Mouse (Mus musculus): ENCODE data around the gene Nanos3. TPM values are rescaled to one million over a fixed set of nuclear protein-coding genes. Genes with fewer than 3 reads are reported as not detected.

The Nanos3 gene
- polyA plus RNA-seq, 1 experiment: 0.54 TPM

GRCm38 (mm10) chr8:84178592-84178991, 6.4 kb downstream of the Nanos3 start:
- Histone ChIP-seq H3K4me3 (replicated peaks; ENCODE audit: extremely low read depth, low read depth, low read length) (no peak overlapping the region), H3K4me1 (ENCODE audit: control insufficient read depth, insufficient read depth, low read length) (peaks cover 11% of the 10 kb centered on the region)
- no peak for DNase-seq
- TF ChIP-seq POLR2A (IDR thresholded peaks at IDR 0.05; ENCODE audit: borderline replicate concordance, extremely low read depth, low read depth, low read length) (no peak), CTCF (IDR thresholded peaks at IDR 0.05; ENCODE audit: insufficient read depth, low read length) (no peak)
- WGBS: 84% methylated on average over 8 of the region's 8 CpGs

- WGBS: 84% methylated on average over 3 of the region's 3 CpGs
- TF ChIP-seq CTCF (IDR thresholded peaks at IDR 0.05; ENCODE audit: insufficient read depth, low read length): no peak
- no peak for TF ChIP-seq POLR2A (IDR thresholded peaks at IDR 0.05; ENCODE audit: borderline replicate concordance, extremely low read depth, low read depth, low read length)
- no peak for DNase-seq
These were observed 7.6 kb downstream of the Nanos3 start for GRCm38 (mm10) chr8:84177405-84177804.

GRCm38 (mm10) chr8:84176560-84176959, 8.5 kb downstream of the Nanos3 start:
- 23% methylated on average over 3 of the region's 3 CpGs for WGBS
- no peak for TF ChIP-seq CTCF (IDR thresholded peaks at IDR 0.05; ENCODE audit: insufficient read depth, low read length)
- no peak for TF ChIP-seq POLR2A (IDR thresholded peaks at IDR 0.05; ENCODE audit: borderline replicate concordance, extremely low read depth, low read depth, low read length)
- DNase-seq: no peak
- no peak overlapping the region for H3K4me3 ChIP-seq (replicated peaks; ENCODE audit: extremely low read depth, low read depth, low read length)
- H3K4me1 ChIP-seq (ENCODE audit: control insufficient read depth, insufficient read depth, low read length): peaks cover 5% of the 10 kb centered on the region

More at GRCm38 (mm10) chr8:84177405-84177804, 7.6 kb downstream of the Nanos3 start:
- peaks cover 5% of the 10 kb centered on the region for H3K4me1 ChIP-seq (ENCODE audit: control insufficient read depth, insufficient read depth, low read length)
- H3K4me3 ChIP-seq (replicated peaks; ENCODE audit: extremely low read depth, low read depth, low read length): no peak overlapping the region

- WGBS: 86% methylated on average over 6 of the region's 6 CpGs
- DNase-seq: no peak
- peak; percentile 19; the same call in 1 of the 2 replicates for TF ChIP-seq CTCF (IDR thresholded peaks at IDR 0.05; ENCODE audit: insufficient read depth, low read length)
- no peak for TF ChIP-seq POLR2A (IDR thresholded peaks at IDR 0.05; ENCODE audit: borderline replicate concordance, extremely low read depth, low read depth, low read length)
- Histone ChIP-seq H3K4me3 (replicated peaks; ENCODE audit: extremely low read depth, low read depth, low read length) (no peak overlapping the region), H3K4me1 (ENCODE audit: control insufficient read depth, insufficient read depth, low read length) (no peaks in the 10 kb centered on the region)
These were observed 11.2 kb downstream of the Nanos3 start for GRCm38 (mm10) chr8:84173861-84174260.

GRCm38 (mm10) chr8:84170096-84170495, 14.9 kb downstream of the Nanos3 start:
- no peak for DNase-seq
- Histone ChIP-seq H3K4me3 (replicated peaks; ENCODE audit: extremely low read depth, low read depth, low read length) (no peak overlapping the region), H3K4me1 (ENCODE audit: control insufficient read depth, insufficient read depth, low read length) (no peaks in the 10 kb centered on the region)
- 74% methylated on average over 5 of the region's 5 CpGs for WGBS
- TF ChIP-seq POLR2A (IDR thresholded peaks at IDR 0.05; ENCODE audit: borderline replicate concordance, extremely low read depth, low read depth, low read length) (no peak), CTCF (IDR thresholded peaks at IDR 0.05; ENCODE audit: insufficient read depth, low read length) (no peak)

- TF ChIP-seq POLR2A (IDR thresholded peaks at IDR 0.05; ENCODE audit: borderline replicate concordance, extremely low read depth, low read depth, low read length) (no peak), CTCF (IDR thresholded peaks at IDR 0.05; ENCODE audit: insufficient read depth, low read length) (no peak)
- H3K4me1 ChIP-seq (ENCODE audit: control insufficient read depth, insufficient read depth, low read length): no peaks in the 10 kb centered on the region
- DNase-seq: no peak
- H3K4me3 ChIP-seq (replicated peaks; ENCODE audit: extremely low read depth, low read depth, low read length): no peak overlapping the region
- 95% methylated on average over 2 of the region's 2 CpGs for WGBS
These were observed 17.3 kb downstream of the Nanos3 start for GRCm38 (mm10) chr8:84167696-84168095.

- TF ChIP-seq CTCF (IDR thresholded peaks at IDR 0.05; ENCODE audit: insufficient read depth, low read length) (no peak), POLR2A (IDR thresholded peaks at IDR 0.05; ENCODE audit: borderline replicate concordance, extremely low read depth, low read depth, low read length) (no peak)
- 94% methylated on average over 4 of the region's 4 CpGs for WGBS
- no peak for DNase-seq
These were observed 27.4 kb downstream of the Nanos3 start for GRCm38 (mm10) chr8:84157620-84158019.

GRCm38 (mm10) chr8:84149181-84149580, 35.8 kb downstream of the Nanos3 start:
- DNase-seq: no peak
- Histone ChIP-seq H3K4me1 (ENCODE audit: control insufficient read depth, insufficient read depth, low read length) (peaks cover 6% of the 10 kb centered on the region), H3K4me3 (replicated peaks; ENCODE audit: extremely low read depth, low read depth, low read length) (no peak overlapping the region)
- 67% methylated on average over 3 of the region's 3 CpGs for WGBS
- TF ChIP-seq CTCF (IDR thresholded peaks at IDR 0.05; ENCODE audit: insufficient read depth, low read length): no peak
- TF ChIP-seq POLR2A (IDR thresholded peaks at IDR 0.05; ENCODE audit: borderline replicate concordance, extremely low read depth, low read depth, low read length): no peak

More at GRCm38 (mm10) chr8:84157620-84158019, 27.4 kb downstream of the Nanos3 start:
- no peaks in the 10 kb centered on the region for H3K4me1 ChIP-seq (ENCODE audit: control insufficient read depth, insufficient read depth, low read length)
- no peak overlapping the region for H3K4me3 ChIP-seq (replicated peaks; ENCODE audit: extremely low read depth, low read depth, low read length)

GRCm38 (mm10) chr8:84148531-84148850, 36.5 kb downstream of the Nanos3 start:
- Histone ChIP-seq H3K4me1 (ENCODE audit: control insufficient read depth, insufficient read depth, low read length) (peaks cover 6% of the 10 kb centered on the region), H3K4me3 (replicated peaks; ENCODE audit: extremely low read depth, low read depth, low read length) (no peak overlapping the region)
- no peak for TF ChIP-seq POLR2A (IDR thresholded peaks at IDR 0.05; ENCODE audit: borderline replicate concordance, extremely low read depth, low read depth, low read length)
- TF ChIP-seq CTCF (IDR thresholded peaks at IDR 0.05; ENCODE audit: insufficient read depth, low read length): no peak
- DNase-seq: no peak
- WGBS: 65% methylated on average over 5 of the region's 5 CpGs

- TF ChIP-seq CTCF (IDR thresholded peaks at IDR 0.05; ENCODE audit: insufficient read depth, low read length) (no peak), POLR2A (IDR thresholded peaks at IDR 0.05; ENCODE audit: borderline replicate concordance, extremely low read depth, low read depth, low read length) (peak; percentile 75; the same call in 1 of the 2 replicates)
- peak within 1 kb of the TSS; percentile 92 for H3K4me3 ChIP-seq (replicated peaks; ENCODE audit: extremely low read depth, low read depth, low read length)
- WGBS: 14% methylated on average over 49 of the region's 49 CpGs
These were observed 37.1 kb downstream of the Nanos3 start, which contains the start of the genes Cc2d1a and 4930432K21Rik for GRCm38 (mm10) chr8:84147769-84148530. TSS of gene Cc2d1a (minus strand) at chr8:84147936. TSS of gene 4930432K21Rik (plus strand) at chr8:84148025.

More at GRCm38 (mm10) chr8:84147769-84148530, 37.1 kb downstream of the Nanos3 start, which contains the start of the genes Cc2d1a and 4930432K21Rik:
- peak; percentile 92 for DNase-seq
- H3K4me1 ChIP-seq (ENCODE audit: control insufficient read depth, insufficient read depth, low read length): peaks cover 6% of the 10 kb centered on the region

All from lung, adult 2 months (tissue).